Mouse (Mus musculus) thymus, adult 2 months (tissue): ENCODE measurements around the gene Rplp2.

Experiments used
- CTCF ChIP-seq: fragments of 200-500 bp; IDR thresholded peaks from 2 replicates; pipeline ENCODE4 v1.5.1; 2012; ENCODE audit warnings: mild to moderate bottlenecking, control low read depth, low read length, moderate library complexity, borderline replicate concordance; ENCODE audit not compliant: control insufficient read depth, poor library complexity, insufficient read depth; ENCODE audit errors: extremely low read depth
- POLR2A ChIP-seq: fragments of 200-500 bp; IDR thresholded peaks from 2 replicates; pipeline ENCODE4 v1.6.1; 2012; ENCODE audit warnings: mild to moderate bottlenecking, low read length, control low read depth, moderate library complexity; ENCODE audit not compliant: control insufficient read depth, poor library complexity, insufficient read depth; ENCODE audit errors: extremely low read depth

- TF ChIP-seq CTCF: no peak
- no peak for TF ChIP-seq POLR2A
These were observed 35.5 kb upstream of the Rplp2 start for GRCm38 (mm10) chr7:141411667-141412066.
